Mouse (Mus musculus) frontal cortex, postnatal 36 days (tissue): ENCODE measurements at regions not wholly inside any gene's neighbourhood (a gene's known extent, or its start where the extent isn't known, plus 50 kb on each side); places are given as distances from the start of the nearest gene placed in this dataset.

Experiments
- DNase-seq, 2 experiments: peaks; one replicate each; pipeline ENCODE4 v3.0.0; 2022; ENCODE audit warnings: low spot score in 2 of 2

DNA sequence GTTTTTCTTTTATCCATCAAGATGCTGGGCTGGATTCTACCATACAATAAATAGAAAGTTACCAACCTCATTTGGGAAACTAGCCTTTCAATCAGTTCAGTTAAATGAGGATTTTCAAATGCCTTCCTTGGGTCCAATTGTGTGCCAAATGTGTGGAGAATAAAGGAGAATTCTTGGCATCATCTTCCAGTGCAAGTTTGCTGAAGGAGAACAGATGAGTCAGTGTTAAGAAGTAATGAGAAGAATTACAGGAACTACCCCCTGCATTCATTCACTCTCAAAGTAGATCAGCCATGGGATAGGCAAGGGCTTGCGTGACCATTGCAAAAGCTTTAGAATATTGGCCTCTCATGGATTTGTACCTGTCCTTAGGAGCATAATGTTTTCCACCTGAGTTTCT, 193.4 kb upstream of the Man1a start:
- no peak for DNase-seq

GRCm38 (mm10) chr10:54269354-54269753, 192.9 kb upstream of the Man1a start:
- no peak for DNase-seq

DNA sequence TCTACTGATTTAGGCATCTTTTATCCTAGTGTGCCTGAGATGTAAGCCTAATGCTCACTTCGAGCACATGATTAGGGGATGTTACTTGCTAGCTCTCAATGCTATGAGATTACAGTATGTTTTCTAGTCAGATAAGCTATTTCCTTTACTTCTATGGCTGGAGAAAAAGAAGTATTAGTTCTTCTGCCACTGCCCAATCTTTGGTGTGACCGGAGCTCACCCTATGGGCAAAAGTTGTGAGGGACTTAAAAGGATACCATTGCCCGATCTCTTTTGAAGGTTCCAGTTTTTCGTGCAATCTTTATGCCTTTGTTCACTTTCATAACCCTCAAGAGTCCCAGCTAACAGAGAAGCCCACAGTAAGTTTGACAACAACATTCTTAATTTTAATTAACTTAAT, 190.2 kb upstream of the Man1a start:
- DNase-seq, result no peak

DNA sequence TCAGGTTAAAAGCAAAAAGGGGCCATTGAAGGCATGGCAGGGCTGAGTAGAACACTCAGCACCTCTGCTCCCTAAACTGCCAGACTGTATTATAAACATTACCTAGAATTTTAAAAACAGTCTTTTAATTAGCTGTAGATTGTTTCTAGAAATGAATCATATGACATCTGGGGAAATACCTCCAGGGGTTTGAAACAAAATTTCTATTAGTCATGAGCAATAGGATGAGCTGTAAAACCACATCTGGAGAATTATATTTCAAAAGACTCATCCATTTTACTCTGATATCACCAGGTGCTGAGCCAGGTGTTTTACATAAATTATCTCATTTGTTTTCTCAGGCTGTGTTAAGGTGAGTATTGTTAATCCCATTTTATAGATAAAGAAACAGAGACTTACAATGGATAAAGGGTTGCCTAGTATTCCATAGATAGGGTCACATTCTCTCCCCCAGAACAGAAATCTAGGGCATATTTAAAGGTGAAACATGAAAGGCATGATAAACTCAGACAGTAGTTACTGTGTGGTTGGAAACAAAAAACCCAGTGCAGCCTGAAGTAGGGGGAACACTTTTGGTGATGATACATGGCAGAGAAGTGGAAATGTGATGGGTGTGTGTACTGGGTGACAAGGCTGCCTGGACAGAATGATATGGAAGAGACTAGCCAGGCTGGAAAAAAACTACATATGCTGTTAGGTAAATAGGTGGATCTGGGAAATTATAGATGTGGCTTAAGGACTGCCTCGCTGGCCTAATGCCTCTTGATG, 178.6 kb upstream of the Man1a start:
- DNase-seq, result no peak

DNA sequence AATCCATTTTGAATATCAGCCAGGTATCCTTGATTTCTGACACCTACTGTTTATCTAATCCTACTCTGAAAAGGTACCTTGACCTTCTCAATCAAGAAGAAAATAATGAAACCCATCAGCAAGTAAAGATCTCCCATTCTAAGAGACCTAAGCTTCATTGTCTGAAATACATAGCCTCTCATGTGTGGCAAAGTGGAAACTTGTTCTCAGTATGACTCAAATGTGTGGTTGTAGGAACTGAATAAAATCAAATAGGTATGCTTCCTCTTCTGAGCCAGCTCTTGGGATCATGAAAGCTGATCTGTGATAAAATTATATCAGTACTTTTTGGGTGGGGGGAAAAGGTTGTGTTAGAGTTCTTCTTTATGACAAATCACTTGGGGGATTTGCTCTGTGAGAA, 168.6 kb upstream of the Man1a start:
- no peak for DNase-seq

DNA sequence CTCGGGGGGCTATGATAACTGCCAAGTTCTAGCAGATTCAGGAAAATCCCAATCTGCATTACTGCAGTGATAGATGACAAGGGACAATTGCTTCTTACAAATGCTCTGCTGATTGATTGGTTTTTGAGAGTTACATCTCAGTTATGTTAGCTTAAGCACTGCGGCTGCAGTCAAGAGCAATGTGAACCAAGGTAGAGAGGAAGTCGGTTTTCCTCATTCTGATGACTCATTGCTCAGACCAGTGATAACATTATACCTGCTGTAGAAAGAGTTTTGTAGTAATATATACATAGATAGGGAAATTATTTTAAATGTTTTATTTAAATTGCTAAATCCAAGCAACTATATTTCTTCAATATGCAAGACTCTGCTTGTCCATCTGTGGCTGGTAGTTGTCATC, 126.0 kb upstream of the Man1a start:
- DNase-seq, result no peak

GRCm38 (mm10) chr10:54201727-54202126, 125.3 kb upstream of the Man1a start:
- no peak for DNase-seq

DNA sequence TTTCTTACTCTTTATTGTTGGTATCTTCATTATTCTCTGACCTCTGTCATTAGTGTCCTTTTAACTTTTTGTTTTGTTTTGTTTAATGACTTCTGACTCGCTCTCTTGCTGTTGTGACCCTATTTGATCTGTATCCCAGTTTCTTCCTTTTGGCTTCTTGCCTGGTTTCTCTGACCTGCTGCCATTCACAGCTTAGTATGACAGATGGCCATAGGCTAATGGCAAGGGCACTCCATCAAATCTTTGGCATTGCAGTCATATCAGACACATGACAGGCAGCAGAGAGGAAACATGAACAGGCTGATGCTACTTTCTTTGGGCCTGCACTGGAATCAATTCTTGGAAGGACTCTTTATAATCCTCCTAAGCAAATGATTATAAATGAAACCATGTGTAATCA, 106.3 kb upstream of the Man1a start:
- DNase-seq, result no peak

DNA sequence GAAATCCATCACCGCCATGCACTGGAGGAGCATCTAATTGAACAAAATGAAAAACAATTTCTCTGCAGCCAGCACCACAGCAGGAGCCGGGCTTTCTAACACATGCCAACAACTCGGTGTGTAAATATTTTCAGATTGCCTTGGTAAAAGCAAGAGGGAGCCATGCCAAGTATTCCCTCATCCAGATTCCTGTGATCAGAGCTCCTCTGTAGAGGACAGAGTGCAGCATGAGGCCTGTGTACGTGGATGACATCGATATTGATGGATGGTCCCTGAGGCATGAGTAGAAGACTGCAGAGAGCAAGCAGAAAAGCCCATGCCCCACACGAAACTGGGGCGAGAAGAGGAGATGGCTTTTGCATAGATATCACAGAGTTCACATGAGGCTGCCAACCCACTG, 92.9 kb upstream of the Man1a start:
- peak in 1 of 2 experiments; percentile 6 for DNase-seq

- no peak for DNase-seq
Measured at GRCm38 (mm10) chr10:54161091-54161742, 84.8 kb upstream of the Man1a start.

DNA sequence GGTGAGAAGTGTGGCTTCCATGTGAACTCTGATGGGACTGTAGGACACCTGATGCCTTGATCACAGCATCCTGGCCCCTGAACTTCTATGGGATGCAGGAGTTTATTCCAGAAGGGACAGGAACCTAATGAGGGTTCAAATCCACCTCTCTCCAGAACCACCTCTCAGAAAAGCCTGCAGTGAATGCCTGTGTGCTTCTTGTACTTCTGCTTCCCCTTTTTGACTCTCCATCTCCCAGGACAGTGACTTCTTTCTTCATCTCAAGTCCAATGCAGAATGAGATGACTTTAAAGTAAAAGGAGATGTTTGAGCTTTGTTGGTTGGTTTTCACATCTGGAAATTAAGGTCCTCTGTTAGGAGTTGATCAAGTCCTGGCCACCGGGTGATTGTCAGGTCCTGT, 77.5 kb upstream of the Man1a start:
- DNase-seq, result no peak

DNA sequence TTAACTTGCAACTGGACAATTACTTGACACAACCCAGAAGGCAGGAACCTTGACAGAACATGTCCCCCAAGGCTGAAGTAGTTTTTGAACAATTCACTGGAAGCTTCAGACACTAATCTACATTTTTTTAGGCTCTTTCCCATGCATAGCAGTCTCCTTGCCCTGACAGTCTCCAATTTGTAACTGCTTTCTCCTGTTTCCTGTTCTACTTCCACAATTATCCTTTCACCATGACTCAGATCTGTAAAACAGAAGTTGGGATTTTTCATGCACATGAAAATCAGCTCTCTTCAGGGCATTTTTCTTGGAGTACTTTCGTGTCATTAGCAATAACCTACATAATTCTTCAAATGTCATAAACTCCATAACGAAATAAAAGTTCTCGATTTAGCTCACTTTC, 56.2 kb upstream of the Man1a start:
- DNase-seq, result no peak
